Comparison of ENCODE assay signal across 7 mouse cellular contexts in genomic region chr1:57428368-57429308, GRCm38 (mm10). TPM values are rescaled to one million over a fixed set of nuclear protein-coding genes. Genes with fewer than 3 reads are reported as not detected.
A peak's percentile ranks its signal among the peaks of the same experiment; 100 is the strongest.
DNase-seq lines count a peak whose midpoint lies in the region; ATAC-seq and TF ChIP-seq lines count a peak whose summit lies in the region.

No protein-coding gene starts in this region.

- peak overlapping the region; percentile 48; the same call in 1 of the 2 replicates for H3K27ac ChIP-seq in embryonic facial prominence, embryonic 10.5 days (replicated peaks)
- no peak overlapping the region for H3K27ac ChIP-seq in heart, adult 2 months
- peak overlapping the region; percentile 43; the same call in 1 of the 2 replicates for H3K27ac ChIP-seq in limb, embryonic 10.5 days
- no peak overlapping the region for H3K27ac ChIP-seq in midbrain, postnatal 0 days (ENCODE audit: low read depth, low read length)

- TF ChIP-seq EP300 in heart, adult 2 months (IDR thresholded peaks at IDR 0.05; ENCODE audit: insufficient read depth, low read depth, low read length) = peak; percentile 69; the same call in 1 of the 2 replicates

- H3K9me3 ChIP-seq in embryonic facial prominence, embryonic 10.5 days = no peaks in the 10 kb centered on the region
- H3K9me3 ChIP-seq in limb, embryonic 10.5 days (replicated peaks) = no peaks in the 10 kb centered on the region
- no peaks in the 10 kb centered on the region for H3K9me3 ChIP-seq in midbrain, postnatal 0 days (ENCODE audit: low read length)

- H3K4me3 ChIP-seq in embryonic facial prominence, embryonic 10.5 days = no peak overlapping the region; the same call in 1 of the 2 replicates
- H3K4me3 ChIP-seq in heart, adult 2 months = peak overlapping the region; percentile 14; the same call in 1 of the 2 replicates
- H3K4me3 ChIP-seq in limb, embryonic 10.5 days = no peak overlapping the region; the same call in 1 of the 2 replicates
- H3K4me3 ChIP-seq in midbrain, postnatal 0 days (ENCODE audit: low read depth, low read length) = peak overlapping the region; percentile 2; the same call in 1 of the 2 replicates

- H3K9ac ChIP-seq in heart, adult 2 months (ENCODE audit: low read depth, low read length) = no peak overlapping the region
- no peak overlapping the region for H3K9ac ChIP-seq in midbrain, postnatal 0 days (replicated peaks; ENCODE audit: low read length, poor library complexity, severe bottlenecking)

- peak; percentile 81 for ATAC-seq in midbrain, postnatal 0 days (ENCODE audit: low FRiP score)

- TF ChIP-seq CTCF in heart, adult 2 months (IDR thresholded peaks at IDR 0.05) = peak; percentile 88
- peak; percentile 92 for TF ChIP-seq CTCF in midbrain, postnatal 0 days (IDR thresholded peaks at IDR 0.05)

- intact Hi-C loops in heart, adult 2 months (cut with DNase I) = loop anchor here (1.0 to 10.0 kb wide), 10 partner anchors 64 to 868 kb away; partner anchors contain the start of gene Aox3

- peak; percentile 69 for DNase-seq in adrenal gland, adult 8-10 months
- DNase-seq in embryonic facial prominence, embryonic 10.5 days (ENCODE audit: low spot score) = peak; percentile 86
- peak; percentile 85 to 92 for DNase-seq in heart, adult 2 months
- peak; percentile 90 for DNase-seq in kidney, adult 18-20 months
- DNase-seq in limb, embryonic 10.5 days (ENCODE audit: low spot score) = peak; percentile 91
- peak; percentile 95 for DNase-seq in midbrain, postnatal 0 days (ENCODE audit: low spot score)
- DNase-seq in spleen, postnatal 10 days (ENCODE audit: low spot score in 2 of 2) = peak; percentile 54 to 84

- no peaks in the 10 kb centered on the region for H3K27me3 ChIP-seq in embryonic facial prominence, embryonic 10.5 days (replicated peaks; ENCODE audit: low read depth, poor library complexity, severe bottlenecking)
- H3K27me3 ChIP-seq in heart, adult 2 months (ENCODE audit: control insufficient read depth, insufficient read depth, low read length) = no peaks in the 10 kb centered on the region
- H3K27me3 ChIP-seq in limb, embryonic 10.5 days (ENCODE audit: low read depth, poor library complexity, severe bottlenecking) = no peaks in the 10 kb centered on the region
- no peaks in the 10 kb centered on the region for H3K27me3 ChIP-seq in midbrain, postnatal 0 days (ENCODE audit: insufficient read depth, low read length)

- WGBS in embryonic facial prominence, embryonic 10.5 days = 55% methylated on average over 16 of the region's 16 CpGs
- WGBS in heart, adult 2 months = 51% methylated on average over 16 of the region's 16 CpGs
- 59% methylated on average over 16 of the region's 16 CpGs for WGBS in limb, embryonic 10.5 days
- WGBS in midbrain, postnatal 0 days = 41% methylated on average over 16 of the region's 16 CpGs

- no peaks in the 10 kb centered on the region for H3K79me2 ChIP-seq in heart, adult 2 months (replicated peaks; ENCODE audit: control insufficient read depth, insufficient read depth, low read length)

- no peaks in the 10 kb centered on the region for H3K36me3 ChIP-seq in embryonic facial prominence, embryonic 10.5 days (replicated peaks)
- H3K36me3 ChIP-seq in heart, adult 2 months (ENCODE audit: control insufficient read depth, insufficient read depth, low read length) = no peaks in the 10 kb centered on the region
- H3K36me3 ChIP-seq in limb, embryonic 10.5 days = no peaks in the 10 kb centered on the region
- H3K36me3 ChIP-seq in midbrain, postnatal 0 days (ENCODE audit: insufficient read depth, low read length) = no peaks in the 10 kb centered on the region

- H3K4me1 ChIP-seq in embryonic facial prominence, embryonic 10.5 days = peaks cover 19% of the 10 kb centered on the region
- H3K4me1 ChIP-seq in heart, adult 2 months (ENCODE audit: control insufficient read depth, insufficient read depth, low read length) = 0 out of 2 replicates have a peak, but pooled peaks cover 2% of the 10 kb centered on the region
- peaks cover 18% of the 10 kb centered on the region for H3K4me1 ChIP-seq in limb, embryonic 10.5 days
- no peaks in the 10 kb centered on the region for H3K4me1 ChIP-seq in midbrain, postnatal 0 days (ENCODE audit: insufficient read depth, low read length)

- peak overlapping the region; percentile 36 for H3K4me2 ChIP-seq in midbrain, postnatal 0 days (ENCODE audit: low read depth, low read length, poor library complexity, severe bottlenecking)

- no peak for TF ChIP-seq POLR2A in heart, adult 2 months (IDR thresholded peaks at IDR 0.05; ENCODE audit: insufficient read depth, low read depth, low read length)

RNA-seq across cellular contexts. Expression of gene Tyw5, which starts 21.7 kb away (rescaled TPM):
- 10 to 100 TPM; 17.0 to 24.4 (median 21.4) TPM for total RNA-seq in adrenal gland, adult 8-10 months (2022)
- 32.8 and 34.8 TPM in 2 replicates for polyA plus RNA-seq in embryonic facial prominence, embryonic 10.5 days (2016; fragmentation: Nextera tagmentation; extraction: Ambion mirVana)
- total RNA-seq in heart, adult 2 months (2021) = 1 to 10 TPM; 5.7 to 5.9 TPM
- 2.7 and 7.4 TPM in 2 replicates for polyA plus RNA-seq in heart, adult 2 months (2012; rRNA removed)
- polyA plus RNA-seq in limb, embryonic 10.5 days (2016; fragmentation: Nextera tagmentation; extraction: Ambion mirVana) = 32.3 and 35.9 TPM in 2 replicates
- 17.9 and 27.3 TPM in 2 replicates for total RNA-seq in midbrain, postnatal 0 days (2014; rRNA removed)
- polyA plus RNA-seq in midbrain, postnatal 0 days (2015; fragmentation: Nextera tagmentation; extraction: Ambion mirVana) = 30.4 TPM in 2 replicates

RNA-seq across cellular contexts. Expression of gene Maip1, which starts 22.5 kb away (rescaled TPM):
- total RNA-seq in adrenal gland, adult 8-10 months (2022) = 10 to 100 TPM; 10.2 to 12.1 (median 11.5) TPM
- polyA plus RNA-seq in embryonic facial prominence, embryonic 10.5 days (2016; fragmentation: Nextera tagmentation; extraction: Ambion mirVana) = 19.0 and 19.5 TPM in 2 replicates
- total RNA-seq in heart, adult 2 months (2021) = 10 to 100 TPM; 10.4 to 11.2 TPM
- polyA plus RNA-seq in heart, adult 2 months (2012; rRNA removed) = 6.4 and 6.9 TPM in 2 replicates
- polyA plus RNA-seq in limb, embryonic 10.5 days (2016; fragmentation: Nextera tagmentation; extraction: Ambion mirVana) = 20.5 and 20.6 TPM in 2 replicates
- total RNA-seq in midbrain, postnatal 0 days (2014; rRNA removed) = 9.0 and 15.6 TPM in 2 replicates
- 18.3 and 20.8 TPM in 2 replicates for polyA plus RNA-seq in midbrain, postnatal 0 days (2015; fragmentation: Nextera tagmentation; extraction: Ambion mirVana)

RNA-seq across cellular contexts. Expression of gene 1700066M21Rik, which starts 51.2 kb away (rescaled TPM):
- 10 to 100 TPM in 2 of 4 experiments, 1 to 10 TPM in 2; 6.0 to 12.1 (median 9.0) TPM for total RNA-seq in adrenal gland, adult 8-10 months (2022)
- polyA plus RNA-seq in embryonic facial prominence, embryonic 10.5 days (2016; fragmentation: Nextera tagmentation; extraction: Ambion mirVana) = 8.6 and 11.0 TPM in 2 replicates
- total RNA-seq in heart, adult 2 months (2021) = 1 to 10 TPM; 1.9 to 2.0 TPM
- polyA plus RNA-seq in heart, adult 2 months (2012; rRNA removed) = 1.3 and 1.6 TPM in 2 replicates
- 9.5 and 10.5 TPM in 2 replicates for polyA plus RNA-seq in limb, embryonic 10.5 days (2016; fragmentation: Nextera tagmentation; extraction: Ambion mirVana)
- total RNA-seq in midbrain, postnatal 0 days (2014; rRNA removed) = 21.4 and 23.8 TPM in 2 replicates
- 21.3 and 23.3 TPM in 2 replicates for polyA plus RNA-seq in midbrain, postnatal 0 days (2015; fragmentation: Nextera tagmentation; extraction: Ambion mirVana)

Comparison
In these comparisons a context has a peak if more than half of its experiments do, and no peak if none do; other contexts are left out.
1. H3K27ac ChIP-seq: peak in embryonic facial prominence, embryonic 10.5 days (single experiment) and limb, embryonic 10.5 days (single experiment); none in heart, adult 2 months (single experiment) and midbrain, postnatal 0 days (single experiment).
2. H3K4me3 ChIP-seq: peak in heart, adult 2 months (single experiment) and midbrain, postnatal 0 days (single experiment); none in embryonic facial prominence, embryonic 10.5 days (single experiment) and limb, embryonic 10.5 days (single experiment).
3. Peak in every context shown above with its lines, with median percentiles within 50 percentile points of each other: DNase-seq.